ENCODE assay signal across 9 mouse cellular contexts in the genomic region with DNA sequence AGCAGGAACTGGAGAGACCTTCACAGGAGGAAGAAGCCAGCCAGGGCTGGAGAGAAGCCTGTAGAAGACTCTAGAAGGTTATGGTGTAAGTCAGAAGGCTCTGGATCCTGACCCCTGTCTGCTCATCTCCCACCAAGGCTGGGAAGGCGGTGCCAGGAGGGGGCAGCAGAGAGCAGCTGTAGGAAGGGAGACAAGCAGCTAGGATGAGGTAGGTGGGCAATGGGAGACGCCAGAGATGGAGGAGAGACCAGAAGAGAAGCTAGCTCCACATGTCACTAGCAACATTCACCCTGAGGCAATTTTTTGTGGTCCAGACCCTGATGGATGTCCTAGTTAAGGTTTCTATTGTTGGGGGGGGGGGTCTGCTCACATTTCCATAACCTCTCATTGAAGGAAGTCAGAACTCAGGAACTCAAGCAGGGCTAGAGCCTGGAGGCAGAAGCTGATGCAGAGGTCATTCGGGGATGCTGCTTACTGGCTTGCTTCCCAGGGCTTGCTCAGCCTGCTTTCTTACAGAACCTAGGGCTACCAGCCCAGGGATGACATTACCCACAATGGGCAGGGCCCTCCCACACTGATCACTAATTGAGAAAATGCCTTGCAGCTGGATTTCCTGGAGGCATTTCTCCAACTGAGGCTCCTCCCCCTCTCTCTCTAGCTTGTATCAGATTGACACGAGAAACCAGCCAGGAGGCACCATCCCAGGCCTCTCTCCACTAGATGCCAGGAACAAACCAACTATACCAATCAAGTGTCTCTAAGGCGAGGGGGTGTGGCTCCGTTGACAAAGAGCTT.
DNase-seq lines count a peak whose midpoint lies in the region; TF ChIP-seq lines count a peak whose summit lies in the region.
"Had no signal": no experiment of that assay in that cellular context is flagged by ENCODE, and none has a peak within 500 bp of the region (broad histone marks: within the 10 kb centered on the region; RNA-seq: fewer than 3 reads in every experiment).

No protein-coding gene starts in this region.

- peak; percentile 52 to 87 for DNase-seq in adrenal gland, adult (ENCODE audit: inconsistent age in 2 of 2, low spot score in 1 of 2)
- peak; percentile 46 to 64 for DNase-seq in gastrocnemius, postnatal 36 days
- DNase-seq in layer of hippocampus, adult 9-10 months (ENCODE audit: low spot score), result peak; percentile 25
- peak; percentile 56 to 79 for DNase-seq in lung, postnatal 4 days
- peak in 1 of 2 experiments; percentile 53 for DNase-seq in spleen, adult 2 months (ENCODE audit: low read depth in 1 of 2, low spot score in 2 of 2)
- no peak for DNase-seq in MN1 (ENCODE audit: low spot score)

- no peak overlapping the region for H3K27ac ChIP-seq in cortical plate, adult 2 months (ENCODE audit: insufficient read depth, low read length)
- H3K27ac ChIP-seq in spleen, adult 2 months (ENCODE audit: insufficient read depth, low read length), result no peak overlapping the region
- H3K27ac ChIP-seq: heart, embryonic 15.5 days had no signal

- WGBS in spleen, adult 2 months, result 51% methylated on average over 6 of the region's 6 CpGs

- peaks cover 24% of the 10 kb centered on the region for H3K4me1 ChIP-seq in E14TG2a.4 (replicated peaks; ENCODE audit: low read depth, low read length)
- H3K4me1 ChIP-seq in cortical plate, adult 2 months (ENCODE audit: control insufficient read depth, insufficient read depth, low read length), result no peaks in the 10 kb centered on the region
- no peaks in the 10 kb centered on the region for H3K4me1 ChIP-seq in spleen, adult 2 months (ENCODE audit: control insufficient read depth, insufficient read depth, insufficient read length)

- no peaks in the 10 kb centered on the region for H3K36me3 ChIP-seq in E14TG2a.4 (ENCODE audit: insufficient read depth, low read length)
- no peaks in the 10 kb centered on the region for H3K36me3 ChIP-seq in spleen, adult 2 months (ENCODE audit: control insufficient read depth, insufficient read depth, low read length)
- H3K36me3 ChIP-seq: heart, embryonic 15.5 days had no signal

- no peak for TF ChIP-seq POLR2A in cortical plate, adult 2 months (IDR thresholded peaks at IDR 0.05; ENCODE audit: extremely low read depth, insufficient read depth, low read length)
- TF ChIP-seq POLR2A in spleen, adult 2 months (IDR thresholded peaks at IDR 0.05; ENCODE audit: low read depth, low read length), result no peak

- peak; percentile 96 for TF ChIP-seq CTCF in E14TG2a.4 (conservative IDR thresholded peaks at IDR 0.05; ENCODE audit: low read length)
- peak; percentile 80 for TF ChIP-seq CTCF in cortical plate, adult 2 months (IDR thresholded peaks at IDR 0.05; ENCODE audit: extremely low read depth, insufficient read depth, low read length)
- peak; percentile 71; the same call in 1 of the 2 replicates for TF ChIP-seq CTCF in spleen, adult 2 months (IDR thresholded peaks at IDR 0.05; ENCODE audit: extremely low read depth, insufficient read depth, insufficient read length, insufficient replicate concordance)

- intact Hi-C loops in gastrocnemius, postnatal 36 days (cut with DNase I), result loop anchor here (5.0 kb wide), 1 partner anchor 114 kb away; no protein-coding TSS in a partner anchor

- no peak overlapping the region for H3K4me3 ChIP-seq in E14TG2a.4 (replicated peaks; ENCODE audit: low read length)
- H3K4me3 ChIP-seq in cortical plate, adult 2 months (ENCODE audit: insufficient read depth, low read length), result no peak overlapping the region
- H3K4me3 ChIP-seq in spleen, adult 2 months (ENCODE audit: extremely low read depth, insufficient read depth, insufficient read length), result no peak overlapping the region
- H3K4me3 ChIP-seq: heart, embryonic 15.5 days had no signal

- no peaks in the 10 kb centered on the region for H3K9me3 ChIP-seq in E14TG2a.4 (ENCODE audit: low read length)
- H3K9me3 ChIP-seq: heart, embryonic 15.5 days had no signal

- peaks cover 13% of the 10 kb centered on the region for H3K27me3 ChIP-seq in E14TG2a.4 (ENCODE audit: insufficient read depth, low read length)
- no peaks in the 10 kb centered on the region for H3K27me3 ChIP-seq in spleen, adult 2 months (ENCODE audit: control insufficient read depth, insufficient read depth, low read length)
